Mouse (Mus musculus) kidney, postnatal 0 days (tissue): ENCODE measurements at regions not wholly inside any gene's neighbourhood (a gene's known extent, or its start where the extent isn't known, plus 50 kb on each side); places are given as distances from the start of the nearest gene placed in this dataset.

ENCODE experiments used
- ATAC-seq: fragments of 200-750 bp; cut with Nextera tagmentation; replicated peaks from 2 replicates; pipeline ENCODE4 v1.8.0; 2017; ENCODE audit warnings: low read depth, moderate number of reproducible peaks, moderate TSS enrichment, moderate library complexity; ENCODE audit not compliant: low FRiP score
- DNase-seq: peaks from one replicate; pipeline ENCODE4 v3.0.0-alpha.2; 2016; ENCODE audit warnings: low spot score
- H3K27ac ChIP-seq: fragments of 300-500 bp; sonication (generic); 2 replicates; pipeline ENCODE4 v1.5.1; 2014; ENCODE audit warnings: mild to moderate bottlenecking
- H3K27me3 ChIP-seq: fragments of 300-500 bp; sonication (generic); 2 replicates; pipeline ENCODE4 v1.6.1; 2014; ENCODE audit warnings: low read length, mixed read lengths; ENCODE audit not compliant: insufficient read depth
- H3K36me3 ChIP-seq: fragments of 300-500 bp; sonication (generic); 2 replicates; pipeline ENCODE4 v1.6.1; 2014; ENCODE audit warnings: low read length, mixed read lengths; ENCODE audit not compliant: insufficient read depth
- H3K4me1 ChIP-seq: fragments of 300-500 bp; sonication (generic); replicated peaks from 2 replicates; pipeline ENCODE4 v1.6.1; 2014; ENCODE audit warnings: antibody characterized with exemption, low read length, mixed read lengths; ENCODE audit not compliant: insufficient read depth
- H3K4me2 ChIP-seq: fragments of 300-500 bp; sonication (generic); 2 replicates; pipeline ENCODE4 v1.6.1; 2014; ENCODE audit warnings: mild to moderate bottlenecking, low read length, moderate library complexity, mixed read lengths
- H3K4me3 ChIP-seq: fragments of 300-500 bp; sonication (generic); replicated peaks from 2 replicates; pipeline ENCODE4 v1.5.1; 2014; ENCODE audit warnings: low read depth, low read length
- H3K9ac ChIP-seq: fragments of 300-500 bp; sonication (generic); 2 replicates; pipeline ENCODE4 v1.6.1; 2014; ENCODE audit warnings: low read depth, low read length
- H3K9me3 ChIP-seq: fragments of 300-500 bp; sonication (generic); replicated peaks from 2 replicates; pipeline ENCODE4 v1.6.1; 2016; ENCODE audit warnings: low read length, inconsistent platforms, mixed read lengths
- CTCF ChIP-seq: IDR thresholded peaks from 2 replicates; pipeline ENCODE4 v1.5.1; 2016; ENCODE audit warnings: antibody characterized with exemption, low read depth, mild to moderate bottlenecking, moderate library complexity
- WGBS: fragments of 180-500 bp; shearing (Covaris S2); extraction: QIAGEN DNeasy Blood & Tissue Kit; methylation state at CpG from one replicate; pipeline ENCODE4 v1.1.7; 2014; 5-methylcytosine and 5-hydroxymethylcytosine counted together

GRCm38 (mm10) chr8:34732362-34732761, 620.8 kb upstream of the Gm10131 start:
- no peak for DNase-seq
- Histone ChIP-seq H3K36me3 (no peaks in the 10 kb centered on the region), H3K9me3 (no peaks in the 10 kb centered on the region), H3K4me1 (no peaks in the 10 kb centered on the region; the same call in 1 of the 2 replicates), H3K27ac (no peak overlapping the region), H3K4me3 (no peak overlapping the region), H3K9ac (no peak overlapping the region), H3K27me3 (no peaks in the 10 kb centered on the region), H3K4me2 (no peak overlapping the region)
- ATAC-seq, result no peak
- TF ChIP-seq CTCF, result no peak
- WGBS, result 29% methylated on average over 1 of the region's 1 CpGs

GRCm38 (mm10) chr8:34731096-34731999, 619.8 kb upstream of the Gm10131 start:
- Histone ChIP-seq H3K9me3 (no peaks in the 10 kb centered on the region), H3K4me1 (no peaks in the 10 kb centered on the region; the same call in 1 of the 2 replicates), H3K4me3 (no peak overlapping the region), H3K9ac (no peak overlapping the region), H3K27me3 (no peaks in the 10 kb centered on the region), H3K27ac (no peak overlapping the region), H3K36me3 (no peaks in the 10 kb centered on the region), H3K4me2 (peak overlapping the region; percentile 38)
- no peak for TF ChIP-seq CTCF
- ATAC-seq (no peak), DNase-seq (no peak)
- WGBS, result 17% methylated on average over 12 of the region's 12 CpGs

DNA sequence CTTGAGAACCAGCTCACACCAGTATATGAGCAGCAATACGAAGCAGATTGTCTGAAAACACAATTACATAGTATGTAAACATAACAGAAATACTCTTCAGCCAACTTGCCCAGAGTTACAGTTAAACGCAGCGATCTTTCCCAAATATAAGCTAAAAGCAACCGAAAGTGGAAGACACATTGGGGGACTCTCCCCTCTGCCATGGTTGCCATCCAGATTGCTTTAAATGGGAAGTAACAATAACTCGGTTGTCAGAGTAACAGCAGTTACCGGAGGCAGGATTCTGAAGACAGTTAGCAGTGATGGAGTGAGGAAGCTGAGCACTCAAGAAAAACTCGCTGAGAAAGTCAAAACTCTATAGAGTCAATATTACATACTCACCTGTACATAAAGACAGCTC, 618.0 kb upstream of the Gm10131 start:
- Histone ChIP-seq H3K4me3 (no peak overlapping the region), H3K4me1 (peaks cover 3% of the 10 kb centered on the region; the same call in 1 of the 2 replicates), H3K4me2 (no peak overlapping the region), H3K27me3 (no peaks in the 10 kb centered on the region), H3K9ac (no peak overlapping the region), H3K9me3 (no peaks in the 10 kb centered on the region), H3K27ac (no peak overlapping the region), H3K36me3 (no peaks in the 10 kb centered on the region)
- DNase-seq (no peak), ATAC-seq (no peak)
- TF ChIP-seq CTCF, result no peak
- 92% methylated on average over 7 of the region's 7 CpGs for WGBS

- TF ChIP-seq CTCF, result no peak
- DNase-seq, result no peak
- ATAC-seq, result no peak
Observed at GRCm38 (mm10) chr8:34727699-34728098, 616.2 kb upstream of the Gm10131 start.

DNA sequence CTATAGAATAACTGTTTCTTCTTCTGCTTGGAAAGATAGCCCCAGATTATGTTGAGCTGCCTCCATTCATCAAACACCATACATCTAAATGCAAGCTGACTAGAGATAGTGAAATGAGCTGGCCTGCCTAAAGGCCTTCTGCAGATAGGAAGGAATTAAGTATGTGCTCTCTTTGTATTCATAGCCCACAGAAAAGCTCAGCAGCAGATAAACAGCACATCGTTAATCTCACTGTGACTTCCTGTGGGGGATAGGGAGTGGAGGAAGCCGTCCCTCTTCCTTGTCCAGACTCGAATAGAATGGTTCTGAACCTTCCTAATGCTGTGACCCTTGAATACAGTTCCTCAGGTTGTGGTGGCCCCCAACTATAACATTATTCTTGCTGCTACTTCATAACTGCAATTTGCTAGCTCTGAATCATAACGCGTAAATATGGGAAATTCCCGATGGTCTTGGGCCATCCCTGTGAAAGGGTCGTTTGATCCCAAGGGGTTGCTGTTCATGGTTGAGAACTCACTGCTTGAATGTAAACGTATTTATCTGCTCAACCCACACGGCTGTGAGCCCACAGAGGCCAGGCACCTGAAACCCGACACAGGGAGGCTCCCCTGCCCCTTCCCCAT, 614.7 kb upstream of the Gm10131 start:
- Histone ChIP-seq H3K4me3 (no peak overlapping the region), H3K9ac (no peak overlapping the region), H3K27me3 (no peaks in the 10 kb centered on the region), H3K4me2 (no peak overlapping the region), H3K4me1 (0 out of 2 replicates have a peak, but pooled peaks cover 3% of the 10 kb centered on the region), H3K27ac (no peak overlapping the region), H3K36me3 (no peaks in the 10 kb centered on the region), H3K9me3 (no peaks in the 10 kb centered on the region)
- DNase-seq, result peak; percentile 47
- TF ChIP-seq CTCF, result no peak
- WGBS, result 43% methylated on average over 10 of the region's 10 CpGs
- ATAC-seq, result no peak

More at GRCm38 (mm10) chr8:34727699-34728098, 616.2 kb upstream of the Gm10131 start:
- no peak overlapping the region for H3K27ac ChIP-seq
- WGBS, result 79% methylated on average over 8 of the region's 8 CpGs
- H3K9ac ChIP-seq, result no peak overlapping the region
- no peak overlapping the region for H3K4me3 ChIP-seq
- H3K9me3 ChIP-seq, result no peaks in the 10 kb centered on the region
- H3K27me3 ChIP-seq, result no peaks in the 10 kb centered on the region
- no peak overlapping the region for H3K4me2 ChIP-seq
- H3K36me3 ChIP-seq, result no peaks in the 10 kb centered on the region
- H3K4me1 ChIP-seq, result peaks cover 3% of the 10 kb centered on the region; the same call in 1 of the 2 replicates

- no peak overlapping the region for H3K4me2 ChIP-seq
Observed at GRCm38 (mm10) chr8:34725546-34725945, 614.0 kb upstream of the Gm10131 start.

More at GRCm38 (mm10) chr8:34725546-34725945, 614.0 kb upstream of the Gm10131 start:
- DNase-seq, result no peak
- Histone ChIP-seq H3K36me3 (no peaks in the 10 kb centered on the region), H3K27ac (no peak overlapping the region), H3K4me1 (0 out of 2 replicates have a peak, but pooled peaks cover 3% of the 10 kb centered on the region), H3K27me3 (no peaks in the 10 kb centered on the region), H3K9ac (no peak overlapping the region), H3K4me3 (no peak overlapping the region), H3K9me3 (no peaks in the 10 kb centered on the region)
- 51% methylated on average over 4 of the region's 4 CpGs for WGBS
- no peak for ATAC-seq
- TF ChIP-seq CTCF, result no peak
